ENCODE assay signal across 10 mouse cellular contexts in the genomic region with DNA sequence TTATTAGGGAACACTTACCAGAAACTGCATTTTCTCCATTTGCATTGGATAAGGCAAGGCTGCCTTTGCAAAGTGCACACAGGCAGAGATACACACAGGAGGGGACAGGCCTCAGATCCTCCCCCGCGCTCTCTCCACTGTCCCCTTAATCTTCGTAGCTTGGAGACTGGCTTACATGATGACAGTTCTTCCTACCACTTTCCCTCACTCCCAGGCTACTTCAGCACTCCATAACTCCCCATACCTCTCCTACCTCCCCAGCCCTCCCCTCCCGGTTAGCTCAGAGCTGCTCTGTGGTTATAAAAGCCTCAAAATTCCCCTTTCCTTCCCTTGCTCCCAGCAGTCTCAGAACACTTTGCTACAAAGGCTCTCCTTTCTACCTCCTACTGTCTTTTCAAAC.
DNase-seq lines count a peak whose midpoint lies in the region; ATAC-seq lines count a peak whose summit lies in the region.
"Had no signal": no experiment of that assay in that cellular context is flagged by ENCODE, and none has a peak within 500 bp of the region (broad histone marks: within the 10 kb centered on the region; RNA-seq: fewer than 3 reads in every experiment).

No protein-coding gene starts in this region.

- H3K27me3 ChIP-seq in heart, embryonic 10.5 days (ENCODE audit: insufficient read depth, poor library complexity, severe bottlenecking): no peaks in the 10 kb centered on the region
- no peaks in the 10 kb centered on the region for H3K27me3 ChIP-seq in limb, embryonic 13.5 days

- H3K4me3 ChIP-seq in heart, embryonic 10.5 days: no peak overlapping the region
- no peak overlapping the region for H3K4me3 ChIP-seq in limb, embryonic 13.5 days
- H3K4me3 ChIP-seq: gastrocnemius, adult 2 months had no signal

- no peak overlapping the region for H3K4me2 ChIP-seq in limb, embryonic 13.5 days (replicated peaks)

- H3K9me3 ChIP-seq in heart, embryonic 10.5 days: no peaks in the 10 kb centered on the region
- H3K9me3 ChIP-seq in limb, embryonic 13.5 days: no peaks in the 10 kb centered on the region

- DNase-seq in heart, embryonic 10.5 days (ENCODE audit: low spot score): no peak
- no peak for DNase-seq in heart, postnatal 4 days
- DNase-seq in right cerebral cortex, adult 2 months (ENCODE audit: low spot score in 2 of 2): peak; percentile 36 to 50
- no peak for DNase-seq in right cerebral cortex, postnatal 14 days
- DNase-seq in layer of hippocampus, postnatal 36 days: no peak
- DNase-seq in left cerebral cortex, postnatal 4 days: no peak
- no peak for DNase-seq in cerebellum, adult 11 months
- DNase-seq: gastrocnemius, adult 2 months had no signal

- WGBS in heart, embryonic 10.5 days: 25% methylated on average over 4 of the region's 4 CpGs
- WGBS in limb, embryonic 13.5 days: 67% methylated on average over 4 of the region's 4 CpGs

- H3K4me1 ChIP-seq in heart, embryonic 10.5 days: peaks cover 72% of the 10 kb centered on the region
- H3K4me1 ChIP-seq in limb, embryonic 13.5 days: peaks cover 45% of the 10 kb centered on the region

- intact Hi-C loops in left cerebral cortex, postnatal 4 days (cut with DNase I): no loop called here

- 0 out of 2 replicates have a peak overlapping the region, but pooled peaks have one; percentile 4 for H3K9ac ChIP-seq in limb, embryonic 13.5 days
- H3K9ac ChIP-seq: liver, embryonic 14.5 days had no signal

- H3K36me3 ChIP-seq in heart, embryonic 10.5 days: no peaks in the 10 kb centered on the region
- H3K36me3 ChIP-seq in limb, embryonic 13.5 days: no peaks in the 10 kb centered on the region

- peak overlapping the region; percentile 53 for H3K27ac ChIP-seq in heart, embryonic 10.5 days
- H3K27ac ChIP-seq in limb, embryonic 13.5 days: no peak overlapping the region
- H3K27ac ChIP-seq: gastrocnemius, adult 2 months; liver, embryonic 14.5 days had no signal

- ATAC-seq in limb, embryonic 13.5 days (ENCODE audit: low FRiP score, low read depth): no peak

Comparison
In these comparisons a context has a peak if more than half of its experiments do, and no peak if none do; other contexts are left out.
1. DNase-seq: peak in right cerebral cortex, adult 2 months (2 of 2); none in heart, embryonic 10.5 days (single experiment), heart, postnatal 4 days (single experiment), right cerebral cortex, postnatal 14 days (single experiment), layer of hippocampus, postnatal 36 days (0 of 2), left cerebral cortex, postnatal 4 days (single experiment) and cerebellum, adult 11 months (single experiment).